Mouse (Mus musculus) layer of hippocampus, adult 6 months (tissue): ENCODE results near the gene Cps1. TPM values are rescaled to one million over a fixed set of nuclear protein-coding genes. Genes with fewer than 3 reads are reported as not detected.

Experiments
- long read RNA-seq, 2 experiments: library from polyadenylated mRNA; unstranded; transcript quantifications; one replicate each; pipeline ENCODE4 v2.0.0; 2019 to 2020
- polyA plus RNA-seq: library from polyadenylated mRNA; unstranded; fragments of <200 nt; fragmentation: Nextera tagmentation; gene quantifications from 2 replicates; pipeline ENCODE4 v1.2.3, GENCODE M21; 2021

Gene Cps1
- polyA plus RNA-seq: 0.09 TPM in 2 replicates
- long read RNA-seq, experiment 1: 0 reads
- long read RNA-seq, experiment 2: 0 reads

GRCm38 (mm10) chr1:67122797-67123196 lies at the start of gene Cps1:
Gene Cps1 (plus strand): TSS chr1:67123026.

Other genes with a start within 250 kb of the Cps1 start
- 1.1 and 1.2 TPM in 2 replicates for gene Myl1, start 177.6 kb upstream of the Cps1 start, polyA plus RNA-seq
- gene Lancl1, start 84.2 kb upstream of the Cps1 start, polyA plus RNA-seq: 210 and 215 TPM in 2 replicates